Mouse (Mus musculus) brain, embryonic 14.5 days (tissue): ENCODE results near the gene Mrgpra6.

Source experiments
- CTCF ChIP-seq: fragments of 200-500 bp; IDR thresholded peaks from 2 replicates; pipeline ENCODE4 v1.5.1; 2012; ENCODE audit warnings: inconsistent platforms, mild to moderate bottlenecking, moderate library complexity, borderline replicate concordance; ENCODE audit not compliant: insufficient read depth, insufficient read length; ENCODE audit errors: extremely low read depth
- POLR2A ChIP-seq: fragments of 200-500 bp; IDR thresholded peaks from 2 replicates; pipeline ENCODE4 v1.6.1; 2012; ENCODE audit warnings: mild to moderate bottlenecking, inconsistent platforms, borderline replicate concordance; ENCODE audit not compliant: poor library complexity, insufficient read depth, insufficient read length, severe bottlenecking; ENCODE audit errors: extremely low read depth

DNA sequence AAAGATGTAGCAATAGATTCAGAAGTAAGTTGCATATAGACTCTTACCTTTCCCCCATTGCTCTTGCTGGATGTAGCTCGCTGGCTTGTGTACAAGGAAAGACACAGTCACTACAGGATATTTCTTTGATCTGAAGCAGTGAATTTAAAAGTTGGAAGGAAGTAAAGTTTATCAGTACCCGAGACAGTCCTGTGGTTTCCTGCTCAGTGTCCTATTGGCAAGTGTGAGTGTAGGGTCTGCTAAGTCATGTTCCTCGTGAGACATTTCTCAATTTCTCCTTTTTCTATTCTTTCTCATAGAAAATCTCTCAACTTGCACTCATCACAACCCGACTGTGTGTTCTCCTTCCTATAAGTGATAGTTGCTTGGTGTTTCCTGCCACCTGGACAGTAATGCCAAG is at the start of gene Mrgpra6:
- TF ChIP-seq CTCF (no peak), POLR2A (no peak)
